Mouse (Mus musculus): ENCODE results near the gene Fam173b. TPM values are rescaled to one million over a fixed set of nuclear protein-coding genes. Genes with fewer than 3 reads are reported as not detected.

The Fam173b gene
- total and polyA plus RNA-seq, 3 experiments, result 24.5 to 33.8 (median 32.1) TPM

DNA sequence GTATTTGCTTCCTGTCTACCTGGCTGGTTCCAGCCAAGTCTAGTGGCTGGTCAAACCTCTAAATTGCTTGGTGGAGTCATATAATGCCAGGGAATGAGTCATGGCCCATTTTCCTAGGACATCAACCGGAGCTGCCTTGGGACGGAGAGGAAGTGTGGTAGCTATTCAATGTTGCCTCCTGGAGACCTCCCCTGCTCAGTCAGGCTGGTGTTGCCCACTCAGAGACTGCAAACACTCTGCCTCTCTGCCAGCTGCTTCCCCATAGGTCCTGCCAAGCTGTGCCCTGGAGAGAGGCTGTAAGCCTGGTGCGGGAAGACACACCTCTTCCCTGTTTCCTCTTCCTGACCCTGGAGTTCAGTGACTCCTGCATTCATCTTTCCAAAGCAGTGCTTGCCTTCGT lies 30.8 kb downstream of the Fam173b start:
- no peak overlapping the region for H3K27ac ChIP-seq (ENCODE audit: insufficient read depth, low read depth)
- peaks cover 0 to 3% of the 10 kb centered on the region in 2 experiments; a peak in 1 of 4 replicates for H3K4me1 ChIP-seq (ENCODE audit: control insufficient read depth in 1 of 2, insufficient read depth in 2 of 2)
- dilution Hi-C loops (cut with MboI; ENCODE audit: extremely low pct_ligation_motif_present, extremely low pct_unique_long_range_greater_than_20kb, low sequenced_read_pairs), result no loop called here
- no peak for DNase-seq (ENCODE audit: extremely low read depth)
- H3K4me3 ChIP-seq (replicated peaks in 1 of 3; ENCODE audit: low read depth in 2 of 3, low read length in 2 of 3, poor library complexity in 1 of 3), result no peak overlapping the region
- no peaks in the 10 kb centered on the region for H3K27me3 ChIP-seq (replicated peaks)
- in situ Hi-C loops (cut with MboI; ENCODE audit: low pct_ligation_motif_present, low pct_unique_long_range_greater_than_20kb, low sequenced_read_pairs), result no loop called here
- no peaks in the 10 kb centered on the region for H3K9me3 ChIP-seq (replicated peaks; ENCODE audit: low read length)
- TF ChIP-seq UBTF (IDR thresholded peaks at IDR 0.05; ENCODE audit: low read depth, low read length) (no peak), GABPA (IDR thresholded peaks at IDR 0.05; ENCODE audit: insufficient replicate concordance, low read depth, low read length) (no peak), JUN (IDR thresholded peaks at IDR 0.05; ENCODE audit: insufficient read depth, low read depth, low read length) (no peak), NRF1 (IDR thresholded peaks at IDR 0.05; ENCODE audit: low read depth, low read length) (no peak), USF2 (conservative IDR thresholded peaks at IDR 0.05; ENCODE audit: low read depth, low read length) (no peak), MAZ (IDR thresholded peaks at IDR 0.05; ENCODE audit: low read depth, low read length) (no peak), MAFK (IDR thresholded peaks at IDR 0.05; ENCODE audit: insufficient replicate concordance, low read length) (no peak), TCF12 (IDR thresholded peaks at IDR 0.05; ENCODE audit: low read depth, low read length) (no peak), JUND (conservative IDR thresholded peaks at IDR 0.05; ENCODE audit: low read depth, low read length) (no peak)
- no peaks in the 10 kb centered on the region for H3K36me3 ChIP-seq (replicated peaks in 1 of 2; ENCODE audit: control insufficient read depth in 1 of 2, insufficient read depth in 1 of 2, low read length in 1 of 2)
- H3K4me2 ChIP-seq (ENCODE audit: insufficient read depth, low read depth, poor library complexity, severe bottlenecking), result no peak overlapping the region
- no peaks in the 10 kb centered on the region for H3K79me2 ChIP-seq (replicated peaks; ENCODE audit: control insufficient read depth, extremely low read depth, insufficient read depth, poor library complexity, severe bottlenecking)
- H3K9ac ChIP-seq (ENCODE audit: insufficient read depth, low read depth), result no peak overlapping the region

DNA sequence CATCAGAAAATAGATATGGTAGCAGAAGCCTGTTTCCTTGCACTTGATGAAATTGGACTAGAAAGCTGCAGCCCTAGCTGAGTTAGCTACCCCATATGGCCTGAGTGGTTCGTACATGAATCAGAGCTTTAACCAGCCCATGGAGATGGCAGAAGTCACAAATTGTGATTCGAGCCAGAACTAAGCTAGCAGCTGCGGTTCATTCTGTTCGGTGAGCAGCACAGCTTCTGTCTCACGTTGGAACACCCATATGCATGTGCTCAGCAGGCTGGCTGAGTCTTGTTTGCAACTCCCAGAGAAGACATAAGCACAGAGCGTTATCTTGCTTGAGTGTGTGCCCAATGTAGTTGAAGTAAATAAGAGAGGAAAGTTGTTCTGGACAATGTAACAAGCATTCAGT lies 32.9 kb downstream of the Fam173b start:
- no peak overlapping the region for H3K27ac ChIP-seq (ENCODE audit: insufficient read depth, low read depth)
- H3K4me3 ChIP-seq (replicated peaks in 1 of 3; ENCODE audit: low read depth in 2 of 3, low read length in 2 of 3, poor library complexity in 1 of 3), result no peak overlapping the region
- no peaks in the 10 kb centered on the region for H3K36me3 ChIP-seq (replicated peaks in 1 of 2; ENCODE audit: control insufficient read depth in 1 of 2, insufficient read depth in 1 of 2, low read length in 1 of 2)
- no peak for DNase-seq (ENCODE audit: extremely low read depth)
- no peaks in the 10 kb centered on the region for H3K9me3 ChIP-seq (replicated peaks; ENCODE audit: low read length)
- in situ Hi-C loops (cut with MboI; ENCODE audit: low pct_ligation_motif_present, low pct_unique_long_range_greater_than_20kb, low sequenced_read_pairs) (no loop called here), dilution Hi-C loops (cut with MboI; ENCODE audit: extremely low pct_ligation_motif_present, extremely low pct_unique_long_range_greater_than_20kb, low sequenced_read_pairs) (no loop called here)
- H3K9ac ChIP-seq (ENCODE audit: insufficient read depth, low read depth), result no peak overlapping the region
- H3K27me3 ChIP-seq (replicated peaks), result no peaks in the 10 kb centered on the region
- TF ChIP-seq MAFK (IDR thresholded peaks at IDR 0.05; ENCODE audit: insufficient replicate concordance, low read length) (no peak), USF1 (IDR thresholded peaks at IDR 0.05; ENCODE audit: low read depth, low read length) (no peak), ZKSCAN1 (IDR thresholded peaks at IDR 0.05; ENCODE audit: borderline replicate concordance, low read depth, low read length) (no peak), POLR2AphosphoS2 (IDR thresholded peaks at IDR 0.05; ENCODE audit: low read depth, low read length) (no peak)
- H3K4me1 ChIP-seq (ENCODE audit: control insufficient read depth in 1 of 2, insufficient read depth in 2 of 2), result no peaks in the 10 kb centered on the region
- H3K4me2 ChIP-seq (ENCODE audit: insufficient read depth, low read depth, poor library complexity, severe bottlenecking), result no peak overlapping the region
- H3K79me2 ChIP-seq (replicated peaks; ENCODE audit: control insufficient read depth, extremely low read depth, insufficient read depth, poor library complexity, severe bottlenecking), result no peaks in the 10 kb centered on the region

DNA sequence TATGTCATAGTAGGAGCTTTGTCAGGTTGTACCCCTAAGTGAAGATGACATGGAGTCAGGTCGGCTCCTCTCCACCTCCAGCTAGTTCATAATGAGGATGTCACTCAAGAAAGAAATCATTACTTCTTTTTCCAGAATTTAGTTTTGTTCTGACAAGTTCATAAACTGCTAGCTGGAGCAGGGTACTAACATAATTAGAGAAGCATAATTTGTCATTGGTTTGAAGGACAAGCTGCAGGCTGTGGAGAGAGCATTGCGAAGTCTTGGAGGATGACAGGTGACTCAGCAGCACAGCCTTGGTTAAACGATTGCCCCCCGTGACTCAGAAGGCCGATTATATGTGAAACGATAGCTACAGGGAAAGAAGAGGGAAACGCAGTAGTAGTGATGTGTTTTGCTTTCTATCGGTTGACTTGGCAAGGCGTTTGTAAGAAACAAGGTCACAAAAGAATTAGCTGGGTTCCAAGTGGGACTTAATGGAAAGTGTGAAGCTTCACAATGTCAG lies 34.5 kb downstream of the Fam173b start:
- no peak overlapping the region for H3K9ac ChIP-seq (ENCODE audit: insufficient read depth, low read depth)
- H3K36me3 ChIP-seq (replicated peaks in 1 of 2; ENCODE audit: control insufficient read depth in 1 of 2, insufficient read depth in 1 of 2, low read length in 1 of 2), result no peaks in the 10 kb centered on the region
- H3K4me2 ChIP-seq (ENCODE audit: insufficient read depth, low read depth, poor library complexity, severe bottlenecking), result no peak overlapping the region
- H3K79me2 ChIP-seq (replicated peaks; ENCODE audit: control insufficient read depth, extremely low read depth, insufficient read depth, poor library complexity, severe bottlenecking), result no peaks in the 10 kb centered on the region
- H3K27me3 ChIP-seq (replicated peaks), result no peaks in the 10 kb centered on the region
- DNase-seq (ENCODE audit: extremely low read depth), result no peak
- H3K4me3 ChIP-seq (replicated peaks in 1 of 3; ENCODE audit: low read depth in 2 of 3, low read length in 2 of 3, poor library complexity in 1 of 3), result no peak overlapping the region
- H3K9me3 ChIP-seq (replicated peaks; ENCODE audit: low read length), result no peaks in the 10 kb centered on the region
- peaks cover 2 to 6% of the 10 kb centered on the region in 2 experiments; a peak in 3 of 4 replicates for H3K4me1 ChIP-seq (ENCODE audit: control insufficient read depth in 1 of 2, insufficient read depth in 2 of 2)
- dilution Hi-C loops (cut with MboI; ENCODE audit: extremely low pct_ligation_motif_present, extremely low pct_unique_long_range_greater_than_20kb, low sequenced_read_pairs) (no loop called here), in situ Hi-C loops (cut with MboI; ENCODE audit: low pct_ligation_motif_present, low pct_unique_long_range_greater_than_20kb, low sequenced_read_pairs) (no loop called here)
- no peak overlapping the region for H3K27ac ChIP-seq (ENCODE audit: insufficient read depth, low read depth)
- TF ChIP-seq JUN (IDR thresholded peaks at IDR 0.05; ENCODE audit: insufficient read depth, low read depth, low read length) (no peak), USF1 (IDR thresholded peaks at IDR 0.05; ENCODE audit: low read depth, low read length) (no peak), ZMIZ1 (IDR thresholded peaks at IDR 0.05; ENCODE audit: low read depth, low read length) (no peak), HCFC1 (IDR thresholded peaks at IDR 0.05; ENCODE audit: low read depth, low read length) (no peak), SIN3A (IDR thresholded peaks at IDR 0.05; ENCODE audit: low read length) (no peak), JUND (conservative IDR thresholded peaks at IDR 0.05; ENCODE audit: low read depth, low read length) (no peak), MAZ (IDR thresholded peaks at IDR 0.05; ENCODE audit: low read depth, low read length) (no peak), ZKSCAN1 (IDR thresholded peaks at IDR 0.05; ENCODE audit: borderline replicate concordance, low read depth, low read length) (no peak), TCF12 (IDR thresholded peaks at IDR 0.05; ENCODE audit: low read depth, low read length) (no peak), USF2 (conservative IDR thresholded peaks at IDR 0.05; ENCODE audit: low read depth, low read length) (no peak), GABPA (IDR thresholded peaks at IDR 0.05; ENCODE audit: insufficient replicate concordance, low read depth, low read length) (no peak), ELF1 (IDR thresholded peaks at IDR 0.05; ENCODE audit: low read depth, low read length) (no peak), PAX5 (IDR thresholded peaks at IDR 0.05; ENCODE audit: low read length) (no peak), ETS1 (conservative IDR thresholded peaks at IDR 0.05; ENCODE audit: low read depth, low read length) (no peak)

Data from CH12.LX (cell line).